Mouse (Mus musculus) small intestine, adult 10 weeks (tissue): Measurements from ENCODE around the gene 0610012G03Rik. TPM values are rescaled to one million over a fixed set of nuclear protein-coding genes. Genes with fewer than 3 reads are reported as not detected.

ENCODE experiments used
- polyA plus RNA-seq: library from polyadenylated mRNA; stranded (reverse); fragments of 350-450 nt; fragmentation: Illumina TruSeq; extraction: RNeasy Lipid Tissue Mini Kit (QIAGEN cat#74804); gene quantifications from one replicate; pipeline ENCODE4 v1.2.3, GENCODE M21; 2014; ENCODE audit warnings: low replicate concordance

Gene 0610012G03Rik
- 3.0 TPM for polyA plus RNA-seq

GRCm38 (mm10) chr16:31948345-31948774 lies at the start of gene 0610012G03Rik, which contains the start of gene Ncbp2:
Gene 0610012G03Rik, minus strand, starts transcription at chr16:31948494.
Gene Ncbp2, plus strand, starts transcription at chr16:31948513.

GRCm38 (mm10) chr16:31933751-31934549 lies 14.3 kb downstream of the 0610012G03Rik start, which contains the start of gene Pigz:
Gene Pigz, plus strand, starts transcription at chr16:31933851.

Other genes with a start within 250 kb of the 0610012G03Rik start
- gene Meltf, start 69.7 kb downstream of the 0610012G03Rik start, polyA plus RNA-seq, result not detected
- gene Pigz, start 14.6 kb downstream of the 0610012G03Rik start, polyA plus RNA-seq, result not detected
- 29.0 TPM for gene Ncbp2, start within 50 bp of the 0610012G03Rik start, polyA plus RNA-seq
- 24.7 TPM for gene Senp5, start 54.8 kb upstream of the 0610012G03Rik start, polyA plus RNA-seq
- gene Pak2, start 130.8 kb upstream of the 0610012G03Rik start, polyA plus RNA-seq, result 72.8 TPM
- gene Pigx, start 151.2 kb upstream of the 0610012G03Rik start, polyA plus RNA-seq, result 72.9 TPM
- 24.2 TPM for gene Cep19, start 151.3 kb upstream of the 0610012G03Rik start, polyA plus RNA-seq
- 0.89 TPM for gene Nrros, start 217.1 kb upstream of the 0610012G03Rik start, polyA plus RNA-seq
- gene Bex6, start 231.3 kb upstream of the 0610012G03Rik start, polyA plus RNA-seq, result not detected